Mouse (Mus musculus): ENCODE measurements around the gene Lyz1.

DNA sequence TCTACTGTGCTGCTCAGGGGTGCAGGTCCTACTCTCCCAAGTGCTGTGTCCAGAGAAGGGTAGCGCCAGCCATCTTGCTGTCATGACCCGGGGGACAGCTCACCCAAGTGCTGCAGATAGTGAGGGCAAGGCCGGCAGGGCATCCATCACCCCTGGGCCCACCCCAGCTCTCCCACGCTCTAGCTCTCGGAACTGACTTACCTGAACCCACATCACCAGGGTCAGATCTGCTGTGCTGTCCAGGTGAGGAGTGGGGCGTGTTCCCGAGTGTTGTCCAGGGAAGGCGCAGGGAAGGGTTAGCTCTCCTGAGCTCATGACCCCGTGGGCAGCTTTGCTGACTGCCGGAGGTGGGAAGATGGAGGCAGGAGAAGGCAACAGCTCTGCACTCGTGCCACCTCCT, 23.7 kb upstream of the Lyz1 start:
- TF ChIP-seq POLR2A (IDR thresholded peaks at IDR 0.05; ENCODE audit: control insufficient read depth, extremely low read depth, insufficient read depth, low read length, poor library complexity): no peak
- no peak for TF ChIP-seq CTCF (IDR thresholded peaks at IDR 0.05; ENCODE audit: borderline replicate concordance, control insufficient read depth, extremely low read depth, insufficient read depth, low read length, poor library complexity)
